Mouse (Mus musculus) spleen, postnatal 14 days (tissue): ENCODE results near the gene Rrh.

Source experiments
- DNase-seq, 2 experiments: peaks; one replicate each; pipeline ENCODE4 v3.0.0; 2021 to 2022; ENCODE audit warnings: low spot score in 2 of 2

The Rrh gene

DNA sequence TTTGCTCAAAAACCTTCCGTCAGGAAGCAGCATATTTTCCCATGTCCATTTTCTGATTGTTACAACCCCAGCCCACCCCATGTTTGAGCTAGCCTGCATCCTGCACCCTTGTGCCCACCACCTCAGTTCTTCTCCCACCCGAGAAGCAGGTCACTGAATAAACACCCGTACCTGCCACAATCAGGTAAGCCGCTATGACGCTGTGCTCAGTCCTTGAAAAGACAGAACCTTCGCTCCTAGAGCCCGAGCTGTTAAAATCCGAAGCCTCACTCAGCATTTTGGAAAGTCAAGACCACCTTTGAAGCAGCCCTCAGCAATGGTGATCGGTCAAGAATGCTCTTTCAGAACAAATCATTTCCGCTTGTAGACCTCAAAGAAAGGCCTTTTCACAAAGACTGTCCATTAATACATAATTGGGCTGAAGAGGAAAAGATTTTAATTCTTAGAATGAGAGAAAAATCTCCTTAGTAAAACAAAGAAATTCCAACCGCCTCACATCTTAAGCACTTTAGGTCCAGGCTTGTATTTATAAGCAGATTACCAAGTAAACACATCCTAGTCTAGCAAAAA, at the start of gene Rrh:
Gene Rrh, minus strand, starts transcription at position 382 of the 570 bp plus-strand sequence.
- DNase-seq: no peak

DNA sequence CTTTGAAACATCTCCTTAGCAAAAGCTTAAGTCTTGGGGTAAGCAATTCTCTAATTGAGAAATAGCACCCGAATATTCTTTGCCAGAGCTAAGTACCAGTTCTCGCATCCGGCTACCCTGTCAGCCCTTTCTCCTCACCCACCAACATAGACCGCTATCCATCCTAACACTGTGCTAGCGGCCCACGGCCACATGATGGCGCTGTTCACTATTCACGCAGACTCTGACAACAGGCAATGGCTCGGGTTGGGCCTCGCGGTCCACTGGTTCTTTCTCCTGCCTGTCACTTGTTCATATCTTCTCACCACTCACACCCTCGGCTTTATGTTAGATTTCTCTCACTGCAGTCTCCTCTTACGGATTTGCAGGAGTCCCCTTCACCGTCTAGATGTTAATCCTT, 41.3 kb upstream of the Rrh start:
- peak in 1 of 2 experiments; percentile 44 for DNase-seq

DNA sequence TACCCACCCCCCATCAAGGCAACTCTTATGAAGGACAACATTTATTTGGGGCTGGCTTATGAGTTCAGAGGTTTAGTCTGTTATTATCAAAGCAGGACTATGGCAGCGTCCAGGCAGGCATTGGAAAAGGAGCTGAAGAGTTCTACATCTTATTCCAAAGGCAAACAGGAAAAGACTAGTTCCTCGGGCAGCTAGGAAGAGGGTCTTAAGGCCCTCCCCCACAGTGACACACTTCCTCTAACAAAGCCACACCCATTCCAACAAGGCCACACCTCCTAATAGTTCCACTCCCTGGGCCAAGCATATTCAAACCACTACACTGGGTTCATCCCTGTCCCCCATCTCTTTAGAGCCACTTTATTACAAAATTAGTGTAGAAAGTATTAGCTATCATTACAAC, 40.2 kb upstream of the Rrh start:
- no peak for DNase-seq

DNA sequence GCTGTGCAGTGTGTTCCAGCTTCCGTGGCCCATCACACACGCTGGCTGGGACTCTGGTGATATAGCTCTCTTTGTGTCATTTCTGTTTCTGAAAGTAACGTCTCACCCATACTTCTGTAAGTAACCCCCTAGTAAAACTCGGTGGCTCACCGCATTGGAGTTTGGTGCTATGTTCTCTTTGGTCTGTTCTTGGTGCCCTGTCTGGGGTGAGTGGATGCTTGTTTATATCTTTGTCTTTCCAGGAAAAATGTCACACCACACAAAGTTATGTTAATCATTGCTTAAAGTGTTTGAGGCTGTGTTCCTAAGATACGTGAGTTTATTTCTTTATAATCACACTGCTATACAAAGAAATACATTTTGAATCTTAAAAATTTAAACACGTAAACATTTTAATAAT, 24.5 kb upstream of the Rrh start:
- DNase-seq: no peak

DNA sequence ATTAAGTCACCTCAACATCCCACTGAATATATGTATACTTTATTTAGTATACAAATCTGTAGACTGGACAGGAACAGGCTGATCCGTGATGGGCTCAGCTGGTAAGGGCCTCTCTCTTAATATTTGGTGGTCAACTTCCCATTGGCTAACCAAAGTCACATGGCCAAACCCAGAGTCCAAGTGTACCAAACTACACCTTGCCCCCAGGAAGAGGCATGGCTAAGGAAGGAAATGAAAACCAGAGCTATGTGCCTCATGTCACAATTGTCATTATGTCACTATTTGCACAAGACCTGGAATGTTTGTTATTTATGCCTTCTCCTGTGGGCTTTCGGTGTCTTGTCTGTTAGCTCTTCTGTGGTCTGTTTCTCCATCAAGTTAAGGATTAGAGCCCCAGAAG, 23.5 kb upstream of the Rrh start:
- no peak for DNase-seq

DNA sequence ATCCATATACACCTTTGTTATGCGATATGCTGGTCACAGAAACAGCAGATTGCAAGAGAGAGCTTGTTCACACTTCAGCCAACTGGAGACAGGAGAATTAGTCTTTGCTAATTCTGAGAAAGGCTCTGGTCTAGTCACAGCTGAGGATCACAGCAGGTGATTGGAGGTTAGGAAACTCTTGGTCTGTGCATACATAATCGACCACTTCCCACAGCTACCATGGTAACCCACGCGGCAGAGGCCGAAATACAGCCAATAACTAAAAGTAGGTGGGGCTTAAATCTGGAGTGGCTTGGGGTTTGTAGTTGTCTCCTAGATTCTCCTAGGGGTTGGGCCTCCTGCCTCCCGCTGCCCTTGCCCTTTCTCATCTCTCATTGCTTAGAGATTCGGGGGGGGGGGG, 15.6 kb upstream of the Rrh start:
- DNase-seq: no peak

DNA sequence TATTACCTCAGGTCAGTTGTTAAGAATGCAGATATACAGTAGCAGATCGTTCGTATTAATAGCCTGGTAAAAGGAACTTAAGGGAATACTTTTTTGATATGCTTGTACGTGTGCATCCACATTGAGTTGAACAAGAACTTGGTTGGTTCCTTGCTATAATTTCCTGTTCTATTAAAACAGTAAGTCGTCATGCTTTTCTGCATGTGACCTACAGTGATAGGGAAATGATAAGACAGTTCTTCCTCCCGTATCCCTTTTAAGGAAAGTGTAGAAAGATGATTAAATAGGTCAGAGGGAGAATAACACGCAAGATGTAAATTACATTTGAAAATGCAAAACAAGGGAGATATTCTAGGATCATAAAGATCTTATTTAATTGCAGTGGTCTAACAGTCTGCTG, 14.6 kb upstream of the Rrh start:
- DNase-seq: no peak

DNA sequence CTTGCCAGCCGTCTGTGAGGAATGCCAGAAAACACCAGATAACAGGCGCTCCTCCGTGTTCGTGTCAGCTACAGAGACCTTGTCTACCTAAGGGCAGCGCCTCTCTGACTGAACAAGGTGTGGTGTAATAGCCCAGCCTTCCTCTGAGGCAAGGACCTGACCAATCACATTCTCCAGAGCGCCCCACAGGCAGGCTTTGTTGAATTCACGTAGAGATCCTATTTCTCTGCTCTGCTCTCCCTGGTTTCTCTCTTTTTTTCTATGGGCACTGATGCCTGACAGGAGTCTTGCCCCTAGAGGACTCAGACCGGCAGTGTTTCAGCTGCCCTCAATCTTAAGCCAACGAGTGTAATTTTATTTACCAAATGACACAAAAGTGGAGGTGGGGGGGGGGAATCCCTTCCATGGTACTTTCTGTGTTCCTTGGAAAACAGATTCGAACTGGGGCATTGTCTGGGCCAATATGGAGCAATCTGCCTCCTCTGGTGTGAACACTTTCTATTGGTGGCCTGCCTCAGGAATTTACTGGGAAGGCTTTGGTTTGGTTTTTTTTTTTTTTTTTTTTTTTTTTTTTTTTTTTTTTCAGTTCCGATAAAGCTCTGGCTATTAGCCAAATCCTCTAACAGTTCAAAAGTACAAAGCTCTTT, 13.8 kb upstream of the Rrh start:
- no peak for DNase-seq

DNA sequence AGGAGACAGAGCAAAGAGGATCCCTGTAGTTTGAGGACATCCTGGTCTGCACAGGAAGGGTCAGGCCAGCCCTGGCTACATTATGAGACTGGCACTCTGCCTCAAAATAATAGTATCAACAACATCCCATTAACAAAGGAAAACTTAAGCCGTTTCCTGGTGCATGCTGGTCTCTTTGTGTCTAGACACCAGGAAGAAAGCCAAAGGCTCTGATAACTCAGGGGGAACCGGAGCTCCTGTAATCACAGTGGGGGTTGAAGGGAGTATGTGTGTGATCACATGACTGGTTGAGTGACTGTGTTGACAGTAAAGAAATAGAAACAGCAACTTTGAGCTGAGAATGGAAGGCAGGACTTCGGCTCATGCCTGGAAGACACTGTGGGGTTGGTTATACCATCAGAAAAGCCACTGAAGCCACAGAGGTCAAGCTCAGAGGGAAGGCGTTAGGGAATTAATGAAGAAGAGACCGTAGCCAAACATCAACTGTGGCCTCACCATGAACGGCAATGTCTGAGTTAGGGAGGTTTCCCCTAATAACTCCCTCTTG, 13.1 kb upstream of the Rrh start, which contains the start of gene Cfi:
Gene Cfi, plus strand, starts transcription at position 497 of the 547 bp plus-strand sequence.
- no peak for DNase-seq

DNA sequence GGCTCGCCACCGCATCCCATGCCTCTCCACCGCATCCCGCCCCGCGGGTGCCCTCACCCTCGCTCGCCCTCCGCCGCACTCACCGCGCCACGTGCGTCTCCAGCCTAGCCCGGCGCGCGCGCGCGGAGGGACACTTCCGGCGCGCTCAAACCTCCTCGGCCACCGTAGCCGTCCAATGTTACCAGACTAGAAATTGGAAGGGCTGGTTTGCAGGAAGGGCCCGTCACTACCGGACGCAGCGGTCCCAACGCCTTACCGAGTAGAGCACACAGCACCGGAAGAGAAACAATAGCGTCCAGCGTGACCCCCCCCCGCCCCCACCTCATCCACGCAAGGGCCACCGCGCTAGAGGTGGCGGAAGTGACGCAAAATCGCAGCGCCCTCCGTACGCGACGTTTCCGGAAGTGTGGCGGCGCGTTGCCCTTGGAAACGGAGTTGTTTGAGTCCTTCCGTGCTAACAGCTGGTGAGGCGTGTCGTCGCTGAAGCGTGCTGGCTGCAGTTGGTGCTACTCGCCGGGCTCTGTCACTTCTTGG, 8.7 kb upstream of the Rrh start, which contains the start of gene Gar1:
Gene Gar1, minus strand, starts transcription at position 362 of the 534 bp plus-strand sequence.
- peak; percentile 80 to 91 for DNase-seq

DNA sequence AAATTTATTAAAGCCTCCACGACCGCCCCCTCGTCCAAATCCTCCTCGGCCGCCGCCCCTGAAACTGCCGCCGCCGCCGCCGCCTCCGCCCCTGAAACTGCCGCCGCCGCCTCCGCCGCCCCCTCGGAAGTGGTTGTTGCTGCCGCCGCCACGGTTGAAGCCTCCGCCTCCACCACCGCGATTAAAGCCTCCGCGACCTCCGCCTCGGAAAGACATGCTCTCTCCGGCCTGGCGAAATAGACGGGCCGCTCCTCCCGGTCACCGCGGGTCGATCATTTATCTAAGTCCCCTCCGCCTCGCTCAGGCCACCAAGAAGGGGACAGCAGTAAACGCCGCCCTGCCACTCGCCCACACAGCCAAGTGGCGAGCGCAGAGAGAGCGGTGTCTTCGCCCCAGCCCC, 8.2 kb upstream of the Rrh start:
- peak; percentile 32 to 39 for DNase-seq

DNA sequence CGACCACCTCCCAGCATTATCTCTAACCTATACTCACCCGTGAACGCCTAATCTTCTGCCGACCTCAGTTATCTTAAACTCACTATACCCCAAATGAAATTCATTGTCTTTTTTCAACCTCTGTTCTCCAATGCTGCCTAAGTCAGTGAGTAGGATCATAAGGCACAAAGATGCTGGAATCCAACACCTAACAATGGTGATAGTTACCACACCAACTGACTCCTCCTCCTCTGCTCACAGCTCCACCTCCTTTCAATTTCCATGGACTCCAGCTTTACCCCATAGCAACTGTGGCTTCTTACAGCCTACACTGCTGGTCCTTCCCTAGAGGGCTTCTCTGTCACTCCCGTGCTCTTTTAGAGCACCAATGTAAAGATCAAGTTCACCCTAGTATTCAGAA, 5.3 kb upstream of the Rrh start:
- no peak for DNase-seq

DNA sequence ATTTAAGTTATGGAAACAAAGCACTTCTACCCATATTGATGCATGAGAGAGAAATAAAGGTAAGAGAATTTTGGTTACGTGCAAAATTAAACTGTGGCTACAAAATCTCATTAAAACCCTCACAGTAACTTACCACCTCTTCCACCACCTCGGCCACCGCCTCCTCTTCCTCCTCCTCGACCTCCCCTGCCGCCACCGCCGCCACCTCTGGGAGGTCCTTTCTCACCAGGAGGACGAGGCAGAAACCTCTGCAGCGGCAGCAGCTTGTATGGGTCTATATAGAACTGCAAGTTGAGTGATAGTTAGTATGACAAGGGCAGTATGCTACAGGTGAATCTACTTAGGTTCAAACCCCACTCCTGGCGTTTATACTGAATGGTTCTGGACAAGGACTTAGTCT, 4.3 kb upstream of the Rrh start:
- no peak for DNase-seq

DNA sequence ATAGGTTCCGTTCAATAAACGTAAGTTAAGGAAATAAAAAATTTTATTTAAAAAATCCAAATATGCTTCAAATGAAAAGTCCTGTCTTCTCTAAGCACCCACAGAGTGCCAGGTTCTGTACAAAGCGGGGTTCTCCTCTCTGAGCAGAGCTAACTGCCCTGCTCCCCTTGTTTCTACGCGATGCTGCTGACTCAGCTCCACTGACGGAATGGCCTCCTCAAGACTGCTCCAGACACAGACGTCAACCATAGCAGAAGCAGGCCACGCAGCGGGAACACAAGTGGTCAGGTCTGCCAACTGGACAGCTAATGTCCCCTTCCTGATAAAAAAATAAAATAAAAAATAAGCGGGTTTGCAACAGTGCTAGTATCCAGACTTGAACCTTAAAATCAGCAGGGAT, 2.5 kb upstream of the Rrh start:
- DNase-seq: no peak

DNA sequence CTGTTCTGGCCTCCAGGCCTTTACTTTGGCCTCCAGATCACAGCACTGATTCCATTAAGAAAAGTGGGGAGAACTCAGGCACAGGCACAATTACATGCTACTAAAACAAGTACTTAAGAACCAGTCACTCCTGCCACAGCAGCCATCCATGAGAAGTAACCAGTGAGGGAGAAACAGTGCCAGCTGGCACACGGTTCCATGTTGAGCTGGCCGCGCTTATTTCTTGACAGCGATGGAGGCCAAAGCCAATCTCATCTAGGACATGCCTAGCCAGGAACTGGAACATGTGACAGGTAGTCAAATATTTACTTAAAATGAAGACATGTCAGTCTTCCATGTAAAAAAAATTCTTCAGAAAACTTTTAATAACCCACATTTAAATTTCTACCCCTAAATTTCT, 1.8 kb upstream of the Rrh start:
- no peak for DNase-seq

DNA sequence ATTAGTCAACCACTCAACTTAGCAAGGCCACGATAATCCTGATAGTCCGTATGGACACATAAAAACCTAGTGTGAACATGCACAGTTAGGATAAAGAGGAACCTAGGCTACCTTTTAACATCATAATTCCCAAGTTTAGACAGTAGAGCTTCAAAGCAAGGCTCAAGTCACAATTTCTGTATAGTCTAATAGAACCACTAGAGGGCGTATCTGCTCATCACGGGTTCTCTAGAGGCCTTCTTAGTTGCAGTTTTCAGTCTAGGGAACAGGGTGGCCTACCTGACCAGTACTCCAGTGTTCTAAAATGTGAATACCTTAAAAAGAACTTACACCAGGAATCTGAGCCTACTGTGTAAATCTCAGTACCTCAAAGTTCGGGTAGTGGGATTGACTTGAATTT, 906 bp upstream of the Rrh start:
- DNase-seq: no peak

DNA sequence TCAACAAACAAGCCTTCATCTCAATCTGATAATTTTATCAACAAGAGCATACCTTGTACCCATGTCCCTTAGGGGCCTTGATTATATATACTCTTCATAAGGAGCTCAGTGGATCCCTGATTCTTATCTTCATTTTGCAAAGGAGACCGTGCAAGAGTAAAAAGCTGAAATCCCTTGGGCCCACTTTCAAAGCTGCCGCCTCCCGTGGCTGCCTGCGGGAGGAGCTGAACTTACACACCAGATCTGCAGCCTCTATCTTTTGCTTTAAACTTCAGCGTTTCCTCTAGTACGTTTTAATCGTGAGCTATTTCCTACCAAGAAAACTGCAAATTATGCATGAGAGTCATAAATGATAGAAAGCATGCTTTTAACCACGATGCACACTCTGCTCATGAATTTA, 651 bp downstream of the Rrh start:
- no peak for DNase-seq

DNA sequence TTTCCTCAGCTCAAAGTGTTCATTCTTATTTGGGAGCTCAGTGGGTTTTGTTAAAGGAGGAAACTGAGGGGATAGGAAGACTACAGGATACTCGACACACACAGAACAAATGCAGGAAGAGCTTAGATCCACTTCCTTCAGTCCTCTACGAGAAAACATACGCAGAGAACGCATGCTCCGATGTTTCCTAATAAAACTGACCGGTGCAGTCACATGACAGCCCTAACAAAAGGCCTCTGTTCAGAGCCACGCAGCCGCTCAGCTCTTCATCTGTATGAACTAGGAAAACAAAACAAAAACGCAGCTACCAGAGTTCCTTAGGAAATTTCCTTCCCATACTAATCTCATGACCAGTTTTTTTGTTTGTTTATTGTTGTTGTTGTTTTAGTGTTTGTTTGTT, 1.5 kb downstream of the Rrh start:
- DNase-seq: no peak

DNA sequence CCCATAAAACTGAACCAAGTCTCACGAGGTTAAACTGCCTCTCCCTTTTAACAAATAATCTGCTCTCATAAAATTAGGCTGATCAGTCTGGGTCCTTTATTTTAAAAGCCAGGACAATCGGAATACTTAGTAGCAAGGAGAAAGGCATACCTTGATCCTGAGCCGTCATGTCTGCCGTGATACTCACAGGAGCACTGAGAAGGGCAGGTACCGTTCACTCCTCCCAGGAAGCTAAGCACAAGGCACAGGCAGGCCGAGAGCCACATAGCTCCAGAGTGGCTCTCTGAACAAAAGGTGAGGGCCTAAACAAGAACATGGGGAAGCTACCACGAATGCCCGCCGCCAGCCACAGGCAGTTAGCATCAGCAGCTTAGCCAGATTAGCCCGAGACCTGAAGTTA, 18.6 kb downstream of the Rrh start, which contains the start of gene Lrit3:
Gene Lrit3, minus strand, starts transcription at position 266 of the 400 bp plus-strand sequence.
- DNase-seq: no peak

DNA sequence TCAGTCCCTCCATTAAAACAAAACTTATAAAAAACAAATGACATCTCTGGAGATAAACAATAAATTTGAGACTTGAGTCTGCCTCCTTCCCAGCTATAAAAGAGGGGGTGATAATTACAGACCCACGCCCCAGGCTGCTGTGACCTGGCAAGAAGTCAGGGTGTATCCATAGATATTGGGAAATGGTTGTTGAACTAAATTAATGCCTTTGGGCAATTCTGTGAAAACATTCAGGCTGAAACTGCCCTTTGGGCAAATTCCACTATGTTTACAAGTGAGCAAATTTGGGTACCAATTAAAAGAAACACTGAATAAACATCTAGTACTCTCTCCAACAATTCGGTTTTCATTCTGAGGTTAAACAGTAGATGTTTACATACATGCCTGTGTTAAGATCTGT, 23.4 kb downstream of the Rrh start:
- DNase-seq: no peak

DNA sequence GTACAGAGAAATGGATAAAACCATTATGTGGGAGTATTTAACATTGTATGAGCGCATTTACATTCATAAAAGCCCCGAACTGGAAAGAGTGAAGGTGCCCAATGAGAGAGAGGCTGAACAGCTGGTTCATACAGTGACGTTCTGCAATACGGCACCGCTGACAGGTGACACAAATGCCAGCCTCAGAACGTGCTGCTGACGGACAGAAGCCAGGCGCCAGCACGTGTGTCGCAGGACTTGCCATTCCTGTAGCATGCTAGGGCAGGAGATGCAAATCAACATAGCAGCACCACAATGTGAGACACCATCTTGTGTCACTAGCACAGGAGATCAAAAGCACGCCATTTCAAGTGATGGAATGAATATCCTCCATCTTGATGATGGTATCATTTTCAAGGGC, 23.8 kb downstream of the Rrh start:
- DNase-seq: no peak

DNA sequence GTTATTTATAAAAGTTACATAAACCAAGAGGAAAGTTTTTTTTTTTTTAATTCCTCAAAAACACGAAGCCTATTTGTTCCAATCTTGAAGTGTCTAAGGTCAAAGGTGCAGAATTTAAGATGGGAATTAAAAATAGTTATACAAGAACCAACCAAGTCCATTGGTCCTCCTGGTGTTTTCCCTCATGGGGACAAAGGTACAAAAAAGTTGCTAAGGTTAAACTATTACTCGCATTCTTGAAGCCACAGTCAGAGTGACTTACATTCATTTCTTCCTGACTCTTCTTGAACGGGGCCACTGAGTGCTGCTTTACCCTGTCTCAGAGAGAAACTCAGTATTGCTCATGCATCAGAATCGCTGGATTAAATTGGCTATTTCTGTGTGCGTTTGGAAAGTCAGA, 25.0 kb downstream of the Rrh start:
- DNase-seq: no peak

DNA sequence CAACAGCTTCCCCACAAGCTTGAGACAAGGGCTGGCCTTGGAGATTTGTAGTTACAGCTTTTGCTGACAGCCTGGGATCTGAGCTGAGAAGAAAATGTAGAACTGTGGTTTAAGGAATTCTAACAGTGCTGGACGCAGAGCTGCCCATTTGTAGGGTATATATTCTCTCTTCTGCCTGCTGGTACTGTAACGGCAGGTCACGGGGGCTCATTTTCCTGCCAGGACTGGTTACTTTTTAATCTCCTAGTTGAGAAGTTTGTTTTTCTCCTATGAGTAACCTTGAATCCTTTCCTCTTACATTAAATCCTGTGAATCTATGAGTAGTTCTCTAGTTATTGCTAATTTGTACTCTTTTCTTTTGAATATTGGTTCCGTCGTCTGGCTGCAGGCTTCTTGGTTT, 28.6 kb downstream of the Rrh start:
- DNase-seq: no peak
